Mouse (Mus musculus): Measurements from ENCODE around the gene Tsc2. TPM values are rescaled to one million over a fixed set of nuclear protein-coding genes. Genes with fewer than 3 reads are reported as not detected.

Tsc2 gene
- polyA plus RNA-seq, 1 experiment from 2014 or later: 36.2 TPM

DNA sequence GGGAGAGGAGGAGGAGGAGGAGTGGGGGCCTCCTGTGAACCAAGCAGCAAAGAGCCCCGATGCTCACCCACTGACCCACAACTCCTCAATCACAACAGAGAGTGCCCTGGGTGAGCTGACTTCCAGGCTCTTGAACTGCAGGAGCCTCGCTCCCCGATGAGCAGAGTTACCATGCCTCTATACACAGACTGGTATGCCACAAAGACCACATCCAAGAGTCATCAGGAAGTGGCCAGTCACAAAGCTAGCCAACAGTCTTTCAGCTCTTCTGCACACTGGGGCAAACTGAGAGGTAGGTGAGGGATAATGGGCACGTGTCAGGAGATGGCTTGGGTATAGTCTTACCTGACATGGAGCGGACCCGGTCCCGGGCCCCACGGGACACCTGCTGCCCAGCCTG is 28.5 kb downstream of the Tsc2 start:
- H3K27me3 ChIP-seq (ENCODE audit: control insufficient read depth, insufficient read depth, low read length): no peaks in the 10 kb centered on the region
- peaks cover 27% of the 10 kb centered on the region for H3K36me3 ChIP-seq (ENCODE audit: control insufficient read depth, insufficient read depth, low read length)
- no peak overlapping the region for H3K9ac ChIP-seq (ENCODE audit: low read length)
- H3K9me3 ChIP-seq (ENCODE audit: control insufficient read depth, low read length): no peaks in the 10 kb centered on the region
- WGBS: 92% methylated on average over 8 of the region's 8 CpGs
- no peaks in the 10 kb centered on the region for H3K4me1 ChIP-seq (replicated peaks; ENCODE audit: control insufficient read depth, insufficient read depth)
- ATAC-seq (ENCODE audit: low FRiP score, low TSS enrichment) (no peak), DNase-seq (ENCODE audit: low spot score) (no peak)
- no peak overlapping the region for H3K4me2 ChIP-seq (replicated peaks; ENCODE audit: low read depth)
- no peak overlapping the region for H3K4me3 ChIP-seq (ENCODE audit: low read depth, low read length)
- TF ChIP-seq EP300 (optimal IDR thresholded peaks at IDR 0.05): no peak
- no peak for TF ChIP-seq CTCF (IDR thresholded peaks at IDR 0.05; ENCODE audit: low read depth)
- no peak overlapping the region for H3K27ac ChIP-seq (replicated peaks)

DNA sequence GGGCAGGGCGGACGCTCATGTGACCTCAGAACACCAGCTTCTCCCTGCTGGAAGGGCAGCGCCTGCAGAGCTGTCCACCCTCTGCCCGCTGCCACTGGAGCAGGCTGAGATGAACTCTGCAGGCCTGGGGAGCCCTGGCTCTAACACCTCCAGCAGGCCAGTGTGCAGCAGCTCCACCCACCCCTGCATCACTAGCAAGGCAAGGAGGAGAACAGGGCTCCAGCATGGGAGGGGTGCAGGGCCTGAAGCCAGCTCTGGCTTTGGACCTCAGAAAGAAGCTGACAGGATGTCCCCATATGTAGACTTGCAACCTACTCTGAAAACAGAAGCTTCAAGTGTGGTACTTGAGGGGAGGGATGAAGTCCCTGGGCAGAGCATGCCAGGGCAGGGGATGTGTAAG is 31.9 kb downstream of the Tsc2 start:
- TF ChIP-seq CTCF (IDR thresholded peaks at IDR 0.05; ENCODE audit: low read depth) (no peak), EP300 (optimal IDR thresholded peaks at IDR 0.05) (no peak)
- DNase-seq (ENCODE audit: low spot score): no peak
- H3K4me3 ChIP-seq (ENCODE audit: low read depth, low read length): no peak overlapping the region
- no peaks in the 10 kb centered on the region for H3K9me3 ChIP-seq (ENCODE audit: control insufficient read depth, low read length)
- H3K4me2 ChIP-seq (replicated peaks; ENCODE audit: low read depth): no peak overlapping the region
- H3K9ac ChIP-seq (ENCODE audit: low read length): no peak overlapping the region
- peaks cover 39% of the 10 kb centered on the region for H3K36me3 ChIP-seq (ENCODE audit: control insufficient read depth, insufficient read depth, low read length)
- no peaks in the 10 kb centered on the region for H3K4me1 ChIP-seq (replicated peaks; ENCODE audit: control insufficient read depth, insufficient read depth)
- ATAC-seq (ENCODE audit: low FRiP score, low TSS enrichment): no peak
- WGBS: 82% methylated on average over 4 of the region's 4 CpGs
- H3K27me3 ChIP-seq (ENCODE audit: control insufficient read depth, insufficient read depth, low read length): no peaks in the 10 kb centered on the region
- no peak overlapping the region for H3K27ac ChIP-seq (replicated peaks)

DNA sequence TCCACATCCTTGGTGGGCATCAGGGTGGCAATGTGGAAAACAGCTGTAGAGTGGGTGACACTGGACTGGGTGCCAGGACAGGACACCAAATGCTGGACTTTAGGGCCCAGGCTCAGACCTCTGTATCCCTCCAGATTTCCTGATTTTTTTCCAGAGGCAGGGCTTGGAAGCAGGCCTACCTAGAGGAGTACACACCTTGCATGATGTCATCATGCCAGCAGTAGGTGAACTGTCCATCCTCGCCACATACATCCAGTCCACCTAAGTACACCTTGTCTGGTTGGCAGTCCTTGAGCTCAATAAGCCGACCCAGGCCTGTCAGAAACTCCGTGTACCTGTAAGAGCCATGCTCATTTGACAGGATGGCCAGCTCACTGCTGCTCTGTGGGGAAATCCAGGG is 34.4 kb downstream of the Tsc2 start:
- no peak overlapping the region for H3K4me3 ChIP-seq (ENCODE audit: low read depth, low read length)
- DNase-seq (ENCODE audit: low spot score): no peak
- H3K4me2 ChIP-seq (replicated peaks; ENCODE audit: low read depth): no peak overlapping the region
- no peaks in the 10 kb centered on the region for H3K27me3 ChIP-seq (ENCODE audit: control insufficient read depth, insufficient read depth, low read length)
- H3K9ac ChIP-seq (ENCODE audit: low read length): no peak overlapping the region
- H3K27ac ChIP-seq (replicated peaks): no peak overlapping the region; the same call in 1 of the 2 replicates
- no peak for ATAC-seq (ENCODE audit: low FRiP score, low TSS enrichment)
- no peaks in the 10 kb centered on the region for H3K9me3 ChIP-seq (ENCODE audit: control insufficient read depth, low read length)
- H3K36me3 ChIP-seq (ENCODE audit: control insufficient read depth, insufficient read depth, low read length): peaks cover 55% of the 10 kb centered on the region
- no peaks in the 10 kb centered on the region for H3K4me1 ChIP-seq (replicated peaks; ENCODE audit: control insufficient read depth, insufficient read depth)
- WGBS: 80% methylated on average over 3 of the region's 3 CpGs
- TF ChIP-seq EP300 (optimal IDR thresholded peaks at IDR 0.05) (no peak), CTCF (IDR thresholded peaks at IDR 0.05; ENCODE audit: low read depth) (no peak)

DNA sequence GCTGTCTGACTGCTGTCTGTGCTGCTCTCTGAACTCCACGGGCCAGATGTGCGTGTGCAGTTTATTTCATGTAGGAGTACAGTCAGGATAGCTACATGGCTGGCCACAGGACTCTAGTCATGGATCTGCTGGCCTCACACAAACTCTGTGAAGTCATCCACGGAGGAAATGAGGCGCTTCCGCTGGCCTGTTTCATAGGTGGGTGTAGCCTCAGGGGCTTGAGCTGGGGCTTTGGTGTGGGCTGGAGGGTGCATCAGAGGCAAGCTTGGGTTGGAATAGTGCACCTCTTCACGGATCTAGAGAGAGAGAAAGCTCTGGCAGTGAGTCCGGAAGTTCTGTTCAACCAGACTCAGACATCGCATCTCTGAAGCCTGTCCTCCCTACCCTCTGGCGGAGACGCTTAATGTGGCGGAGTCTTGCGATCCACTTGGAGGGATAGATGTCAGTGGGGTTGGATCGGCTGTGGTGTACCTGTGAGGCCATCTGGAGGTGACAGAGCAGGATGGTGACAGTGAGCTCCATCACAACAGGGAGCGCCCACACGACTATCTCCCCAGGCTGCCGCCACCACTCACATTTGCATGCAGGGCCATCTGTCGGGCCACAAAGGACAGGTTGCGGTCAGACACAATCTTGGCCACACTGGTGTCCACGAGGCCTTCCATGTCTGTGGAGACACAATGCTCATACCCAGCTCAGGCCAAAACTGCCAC is 35.8 kb downstream of the Tsc2 start:
- no peaks in the 10 kb centered on the region for H3K4me1 ChIP-seq (replicated peaks; ENCODE audit: control insufficient read depth, insufficient read depth)
- H3K27ac ChIP-seq (replicated peaks): no peak overlapping the region
- TF ChIP-seq CTCF (IDR thresholded peaks at IDR 0.05; ENCODE audit: low read depth) (no peak), EP300 (optimal IDR thresholded peaks at IDR 0.05) (no peak)
- 87% methylated on average over 19 of the region's 19 CpGs for WGBS
- no peak overlapping the region for H3K4me2 ChIP-seq (replicated peaks; ENCODE audit: low read depth)
- no peaks in the 10 kb centered on the region for H3K27me3 ChIP-seq (ENCODE audit: control insufficient read depth, insufficient read depth, low read length)
- H3K9me3 ChIP-seq (ENCODE audit: control insufficient read depth, low read length): no peaks in the 10 kb centered on the region
- no peak overlapping the region for H3K9ac ChIP-seq (ENCODE audit: low read length)
- ATAC-seq (ENCODE audit: low FRiP score, low TSS enrichment) (no peak), DNase-seq (ENCODE audit: low spot score) (no peak)
- no peak overlapping the region for H3K4me3 ChIP-seq (ENCODE audit: low read depth, low read length)
- peaks cover 62% of the 10 kb centered on the region for H3K36me3 ChIP-seq (ENCODE audit: control insufficient read depth, insufficient read depth, low read length)

DNA sequence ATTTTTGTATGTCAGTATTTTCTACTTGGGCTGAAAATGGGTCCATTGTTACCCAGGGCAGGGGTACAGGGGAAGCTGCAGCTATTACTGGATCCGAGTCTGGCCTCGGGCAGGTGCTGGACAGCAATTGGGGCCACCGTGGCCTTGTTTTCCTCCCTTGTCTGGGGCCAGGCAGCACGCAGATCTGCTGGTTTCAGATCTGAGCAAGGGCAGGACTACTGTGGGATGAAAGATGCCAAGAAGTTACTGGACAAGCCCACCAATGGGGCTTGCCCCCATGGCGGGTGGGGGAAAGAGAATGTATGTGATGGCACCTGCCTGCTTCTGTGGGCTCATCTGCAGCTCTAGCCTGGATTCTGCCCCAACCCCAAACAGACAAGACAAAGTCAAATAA is 36.4 kb downstream of the Tsc2 start:
- H3K27ac ChIP-seq (replicated peaks): no peak overlapping the region

More for the DNA sequence above, 36.4 kb downstream of the Tsc2 start:
- no peak overlapping the region for H3K4me2 ChIP-seq (replicated peaks; ENCODE audit: low read depth)
- no peaks in the 10 kb centered on the region for H3K27me3 ChIP-seq (ENCODE audit: control insufficient read depth, insufficient read depth, low read length)
- ATAC-seq (ENCODE audit: low FRiP score, low TSS enrichment): no peak
- DNase-seq (ENCODE audit: low spot score): no peak
- H3K4me1 ChIP-seq (replicated peaks; ENCODE audit: control insufficient read depth, insufficient read depth): no peaks in the 10 kb centered on the region
- H3K9ac ChIP-seq (ENCODE audit: low read length): no peak overlapping the region
- no peak overlapping the region for H3K4me3 ChIP-seq (ENCODE audit: low read depth, low read length)
- H3K36me3 ChIP-seq (ENCODE audit: control insufficient read depth, insufficient read depth, low read length): peaks cover 64% of the 10 kb centered on the region
- 66% methylated on average over 5 of the region's 5 CpGs for WGBS
- TF ChIP-seq EP300 (optimal IDR thresholded peaks at IDR 0.05) (no peak), CTCF (IDR thresholded peaks at IDR 0.05; ENCODE audit: low read depth) (no peak)
- no peaks in the 10 kb centered on the region for H3K9me3 ChIP-seq (ENCODE audit: control insufficient read depth, low read length)
